16 mouse cellular contexts compared by ENCODE assay signal in genomic region chr3:79553779-79554178, GRCm38 (mm10).
"Had no signal": no experiment of that assay in that cellular context is flagged by ENCODE, and none has a peak within 500 bp of the region (broad histone marks: within the 10 kb centered on the region; RNA-seq: fewer than 3 reads in every experiment).

No protein-coding gene starts in this region.

- H3K27ac ChIP-seq: neural tube, embryonic 13.5 days; neural tube, embryonic 15.5 days; stomach, embryonic 15.5 days; stomach, postnatal 0 days had no signal

- H3K4me1 ChIP-seq: neural tube, embryonic 15.5 days; stomach, embryonic 15.5 days had no signal

- H3K36me3 ChIP-seq: neural tube, embryonic 13.5 days; neural tube, embryonic 15.5 days; stomach, embryonic 15.5 days had no signal

- H3K4me2 ChIP-seq: neural tube, embryonic 13.5 days; neural tube, embryonic 15.5 days; stomach, embryonic 15.5 days had no signal

- H3K9me3 ChIP-seq: neural tube, embryonic 13.5 days; neural tube, embryonic 15.5 days; stomach, embryonic 15.5 days had no signal

- H3K4me3 ChIP-seq: neural tube, embryonic 13.5 days; neural tube, embryonic 15.5 days; stomach, embryonic 15.5 days had no signal

- H3K9ac ChIP-seq: neural tube, embryonic 13.5 days; neural tube, embryonic 15.5 days; stomach, embryonic 15.5 days had no signal

- H3K27me3 ChIP-seq: neural tube, embryonic 13.5 days; neural tube, embryonic 15.5 days; stomach, embryonic 15.5 days had no signal

- DNase-seq: retina, postnatal 1 day; right cerebral cortex, adult 18-20 months; right cerebral cortex, postnatal 14 days; right cerebral cortex, postnatal 25 days; right cerebral cortex, postnatal 4 days; spleen, adult 18-20 months; thymus, adult 18-20 months; thymus, adult 2 months; thymus, postnatal 14 days; thymus, postnatal 25 days; thymus, postnatal 36 days; thymus, postnatal 4 days had no signal
